Mouse (Mus musculus) midbrain, embryonic 12.5 days (tissue): ENCODE results near the gene Igsf21. TPM values are rescaled to one million over a fixed set of nuclear protein-coding genes. Genes with fewer than 3 reads are reported as not detected.
A peak's percentile ranks its signal among the peaks of the same experiment; 100 is the strongest.

Experiments used
- ATAC-seq: fragments of 200-750 bp; cut with Nextera tagmentation; 2 replicates; pipeline ENCODE4 v1.8.0; 2017; ENCODE audit warnings: low read depth, moderate TSS enrichment, moderate library complexity; ENCODE audit not compliant: low FRiP score
- H3K27ac ChIP-seq: fragments of 300-500 bp; sonication (generic); replicated peaks from 2 replicates; pipeline ENCODE4 v1.5.1; 2016; ENCODE audit warnings: mild to moderate bottlenecking
- H3K27me3 ChIP-seq: fragments of 300-500 bp; sonication (generic); 2 replicates; pipeline ENCODE4 v1.6.1; 2016; ENCODE audit warnings: mild to moderate bottlenecking
- H3K36me3 ChIP-seq: fragments of 300-500 bp; sonication (generic); 2 replicates; pipeline ENCODE4 v1.6.1; 2016
- H3K4me1 ChIP-seq: fragments of 300-500 bp; sonication (generic); 2 replicates; pipeline ENCODE4 v1.6.1; 2016
- H3K4me2 ChIP-seq: fragments of 300-500 bp; sonication (generic); replicated peaks from 2 replicates; pipeline ENCODE4 v1.6.1; 2016; ENCODE audit warnings: mild to moderate bottlenecking, moderate library complexity
- H3K4me3 ChIP-seq: fragments of 300-500 bp; sonication (generic); 2 replicates; pipeline ENCODE4 v1.5.1; 2016; ENCODE audit warnings: mild to moderate bottlenecking
- H3K9ac ChIP-seq: fragments of 300-500 bp; sonication (generic); replicated peaks from 2 replicates; pipeline ENCODE4 v1.6.1; 2016; ENCODE audit warnings: mild to moderate bottlenecking, moderate library complexity
- H3K9me3 ChIP-seq: fragments of 300-500 bp; sonication (generic); 2 replicates; pipeline ENCODE4 v1.6.1; 2016; ENCODE audit warnings: mild to moderate bottlenecking
- WGBS: fragments of 180-500 bp; shearing (Covaris S2); methylation state at CpG from one replicate; pipeline ENCODE4 v1.1.7; 2016; 5-methylcytosine and 5-hydroxymethylcytosine counted together
- polyA plus RNA-seq: library from polyadenylated mRNA; unstranded; fragments of >200 nt; fragmentation: Nextera tagmentation; extraction: Ambion mirVana; gene quantifications from 2 replicates; pipeline ENCODE4 v1.2.1, GENCODE M21; 2016

Igsf21 gene
- polyA plus RNA-seq, 1 experiment from 2014 or later, result 41.1 TPM

DNA sequence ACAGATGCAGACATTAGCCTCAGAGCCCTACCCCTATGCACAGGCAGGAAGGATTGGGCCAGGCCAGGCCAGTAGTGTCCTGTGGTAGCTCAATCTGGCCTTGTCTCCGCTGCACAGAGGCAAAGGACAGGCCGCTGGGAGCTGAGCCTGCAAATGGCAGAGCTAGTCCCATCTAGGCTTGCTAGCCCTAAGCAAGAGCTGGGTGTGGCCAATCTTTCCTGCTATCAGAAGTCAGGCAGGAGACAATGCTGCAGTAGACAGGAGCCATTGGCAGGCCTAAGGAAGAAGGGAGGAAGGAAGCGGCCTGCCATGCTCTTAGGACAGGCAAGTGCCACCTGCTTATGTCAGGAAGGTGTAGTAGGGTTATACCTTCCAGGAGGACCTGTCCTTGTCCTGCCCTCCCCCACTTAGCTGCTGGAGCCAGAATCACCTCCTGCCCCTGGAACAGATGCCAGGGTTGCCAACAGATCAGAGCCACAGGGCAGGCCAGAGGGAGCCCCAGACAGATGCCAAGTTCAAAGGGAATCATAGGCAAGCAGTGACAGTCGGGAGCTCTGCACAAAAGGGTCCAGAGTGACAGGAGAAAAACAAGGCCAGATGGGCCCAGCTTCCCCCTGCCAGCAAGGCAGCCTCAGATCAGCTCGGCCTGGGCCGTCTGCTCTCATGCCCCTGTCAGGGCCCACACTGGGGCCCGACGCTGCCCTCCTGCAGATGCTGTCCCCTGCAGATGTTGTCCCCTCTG lies 59.0 kb downstream of the Igsf21 start:
- H3K27ac ChIP-seq, result peak overlapping the region; percentile 64
- peak; percentile 54 for ATAC-seq
- H3K4me3 ChIP-seq, result no peak overlapping the region
- no peaks in the 10 kb centered on the region for H3K9me3 ChIP-seq
- no peaks in the 10 kb centered on the region for H3K36me3 ChIP-seq
- no peaks in the 10 kb centered on the region; the same call in 1 of the 2 replicates for H3K27me3 ChIP-seq
- peaks cover 24% of the 10 kb centered on the region for H3K4me1 ChIP-seq
- 62% methylated on average over 8 of the region's 8 CpGs for WGBS
- no peak overlapping the region for H3K4me2 ChIP-seq
- no peak overlapping the region; the same call in 1 of the 2 replicates for H3K9ac ChIP-seq

DNA sequence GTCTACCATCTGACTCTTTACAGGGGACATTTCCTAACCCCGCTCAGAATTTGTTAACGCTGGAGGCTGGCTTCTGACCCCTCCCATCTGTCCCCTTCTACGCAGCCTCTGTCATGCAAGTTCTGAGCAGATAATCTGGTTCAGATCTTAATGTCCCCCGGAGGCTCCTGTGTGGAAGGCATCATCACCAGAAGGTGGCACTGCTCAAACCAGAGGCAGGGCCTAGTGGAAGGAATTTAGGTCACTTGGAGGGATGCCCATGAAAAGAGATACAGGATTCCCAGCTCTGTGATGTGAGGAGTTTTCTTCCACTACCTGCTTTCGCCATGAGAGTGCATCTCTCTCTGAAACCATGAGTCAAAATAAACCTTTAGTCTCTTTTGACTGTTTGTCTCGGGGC lies 67.0 kb downstream of the Igsf21 start:
- 0 out of 2 replicates have a peak, but pooled peaks cover 3% of the 10 kb centered on the region for H3K4me1 ChIP-seq
- H3K27ac ChIP-seq, result no peak overlapping the region
- 53% methylated on average over 6 of the region's 6 CpGs for WGBS
- no peak overlapping the region for H3K4me2 ChIP-seq
- no peak for ATAC-seq
- no peaks in the 10 kb centered on the region for H3K9me3 ChIP-seq
- no peak overlapping the region for H3K4me3 ChIP-seq
- no peak overlapping the region for H3K9ac ChIP-seq
- no peaks in the 10 kb centered on the region; the same call in 1 of the 2 replicates for H3K27me3 ChIP-seq
- H3K36me3 ChIP-seq, result no peaks in the 10 kb centered on the region

DNA sequence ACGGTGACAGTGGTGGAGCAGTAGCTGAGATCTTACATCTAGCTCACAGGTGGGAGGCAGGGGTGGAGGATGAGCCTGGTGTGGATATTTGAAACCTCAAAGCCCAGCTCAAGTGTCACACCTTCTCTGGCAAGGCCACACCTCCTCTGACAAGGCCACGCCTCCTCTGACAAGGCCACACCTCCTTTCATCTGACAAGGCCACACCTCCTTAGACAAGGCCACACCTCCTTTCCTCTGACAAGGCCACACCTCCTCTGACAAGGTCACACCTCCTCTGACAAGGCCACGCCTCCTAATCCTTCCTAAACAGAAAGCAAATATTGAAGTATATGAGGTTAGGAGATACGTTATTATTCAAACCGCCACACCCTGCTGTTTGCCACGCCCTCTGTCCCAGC lies 69.5 kb downstream of the Igsf21 start:
- no peak overlapping the region for H3K27ac ChIP-seq
- H3K27me3 ChIP-seq, result no peaks in the 10 kb centered on the region
- H3K36me3 ChIP-seq, result no peaks in the 10 kb centered on the region
- H3K4me2 ChIP-seq, result no peak overlapping the region
- ATAC-seq, result no peak
- peaks cover 23% of the 10 kb centered on the region for H3K4me1 ChIP-seq
- H3K9ac ChIP-seq, result no peak overlapping the region
- H3K9me3 ChIP-seq, result no peaks in the 10 kb centered on the region
- WGBS, result 91% methylated on average over 6 of the region's 6 CpGs
- H3K4me3 ChIP-seq, result no peak overlapping the region

DNA sequence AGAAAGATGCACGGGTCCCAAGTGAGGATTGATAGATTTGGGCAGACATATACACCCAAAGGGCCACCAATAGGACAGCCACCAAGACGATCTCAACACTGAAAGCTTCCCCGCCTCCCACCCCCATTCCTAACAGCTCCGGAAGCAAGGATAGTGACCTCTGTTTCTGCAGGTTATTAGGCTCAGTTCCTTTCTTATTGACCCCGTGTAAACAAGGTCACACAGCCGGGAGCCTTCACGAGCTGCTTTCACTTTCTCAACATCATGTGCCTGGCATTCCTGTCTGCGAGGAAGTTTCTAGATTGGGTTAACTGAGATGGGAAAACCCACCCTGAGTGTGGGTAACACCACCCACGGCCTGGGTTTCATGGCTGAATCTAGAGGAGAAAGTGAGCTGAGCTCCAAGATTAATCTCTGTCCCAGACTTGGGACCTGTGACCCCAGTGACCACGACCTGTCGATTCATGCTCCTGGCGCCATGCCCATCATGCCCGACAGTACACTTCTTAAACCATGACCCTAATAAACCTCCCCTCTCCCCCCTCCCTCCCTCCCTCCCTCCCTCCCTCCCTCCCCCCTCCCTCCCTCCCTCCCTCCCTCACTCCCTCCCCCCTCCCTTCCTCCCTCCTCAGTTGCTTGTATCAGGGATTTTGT lies 72.7 kb downstream of the Igsf21 start:
- Histone ChIP-seq H3K4me3 (no peak overlapping the region), H3K9ac (no peak overlapping the region), H3K27me3 (peaks cover 8% of the 10 kb centered on the region), H3K27ac (0 out of 2 replicates have a peak overlapping the region, but pooled peaks have one; percentile 15), H3K36me3 (no peaks in the 10 kb centered on the region), H3K4me1 (peaks cover 21% of the 10 kb centered on the region), H3K9me3 (no peaks in the 10 kb centered on the region), H3K4me2 (no peak overlapping the region)
- WGBS, result 60% methylated on average over 13 of the region's 13 CpGs
- ATAC-seq, result no peak

DNA sequence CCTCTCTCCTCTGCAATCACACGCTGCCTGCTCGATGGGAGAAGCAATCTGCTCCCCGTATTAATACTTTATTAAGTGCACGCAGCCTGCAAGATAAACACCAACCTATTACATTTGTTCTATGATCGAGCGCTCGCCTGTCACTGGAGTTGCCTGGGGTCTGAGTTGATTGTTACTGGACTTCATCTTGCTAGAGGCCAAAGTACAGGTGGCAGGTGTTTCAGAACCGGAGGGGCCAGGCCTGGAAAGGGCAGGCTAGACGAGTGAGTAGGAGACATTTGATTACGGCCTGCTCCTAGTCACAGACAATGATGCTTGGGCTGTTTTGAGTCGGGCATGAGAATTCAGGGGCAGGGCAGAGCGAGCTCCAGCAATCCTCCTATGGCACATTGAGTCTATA lies 73.5 kb downstream of the Igsf21 start:
- Histone ChIP-seq H3K4me3 (no peak overlapping the region), H3K36me3 (no peaks in the 10 kb centered on the region), H3K27ac (0 out of 2 replicates have a peak overlapping the region, but pooled peaks have one; percentile 15), H3K4me1 (peaks cover 24% of the 10 kb centered on the region), H3K4me2 (no peak overlapping the region), H3K27me3 (peaks cover 8% of the 10 kb centered on the region), H3K9ac (no peak overlapping the region), H3K9me3 (no peaks in the 10 kb centered on the region)
- WGBS, result 68% methylated on average over 12 of the region's 12 CpGs
- no peak for ATAC-seq

DNA sequence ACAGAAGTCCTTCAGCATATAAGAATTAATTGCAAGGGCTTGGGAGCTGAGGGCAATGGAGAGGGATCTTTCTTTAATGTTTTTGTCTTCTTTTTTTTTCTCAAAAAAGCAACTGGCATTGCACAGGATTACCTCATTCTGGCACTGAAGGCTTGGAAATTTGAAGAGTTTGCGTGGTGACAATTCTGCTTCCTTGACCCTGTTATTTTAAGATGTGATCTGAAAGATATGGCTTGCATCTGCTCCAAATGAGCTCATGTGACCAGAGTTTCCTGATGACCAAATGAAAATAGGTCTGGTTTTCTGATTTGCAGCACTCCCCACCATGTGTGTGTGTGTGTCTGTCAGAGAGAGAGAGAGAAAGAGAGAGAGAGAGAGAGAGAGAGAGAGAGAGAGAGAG lies 74.7 kb downstream of the Igsf21 start:
- H3K36me3 ChIP-seq, result no peaks in the 10 kb centered on the region
- no peaks in the 10 kb centered on the region for H3K9me3 ChIP-seq
- 78% methylated on average over 1 of the region's 1 CpGs for WGBS
- no peak overlapping the region for H3K27ac ChIP-seq
- ATAC-seq, result no peak
- peaks cover 8% of the 10 kb centered on the region for H3K27me3 ChIP-seq
- no peak overlapping the region for H3K9ac ChIP-seq
- H3K4me3 ChIP-seq, result no peak overlapping the region
- peaks cover 26% of the 10 kb centered on the region for H3K4me1 ChIP-seq
- no peak overlapping the region for H3K4me2 ChIP-seq

DNA sequence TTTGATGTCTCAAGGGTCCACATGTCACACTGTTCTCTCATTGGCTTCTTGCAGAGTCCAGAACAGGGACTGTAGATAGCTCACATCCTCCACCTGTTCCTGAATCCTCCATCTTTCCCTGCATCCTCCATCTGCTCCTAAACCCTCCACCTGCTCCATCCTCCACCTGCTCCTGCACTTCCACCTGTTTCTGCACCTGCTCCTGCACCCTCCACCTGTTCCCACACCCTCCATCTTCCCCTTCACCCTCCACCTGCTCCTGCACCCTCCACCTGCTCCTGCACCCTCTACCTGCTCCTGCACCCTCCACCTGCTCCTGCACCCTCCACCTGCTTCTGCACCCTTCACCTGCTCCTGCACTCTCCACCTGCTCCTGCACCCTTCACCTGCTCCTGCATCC lies 75.4 kb downstream of the Igsf21 start:
- H3K27ac ChIP-seq, result no peak overlapping the region
- no peak overlapping the region for H3K4me3 ChIP-seq
- H3K27me3 ChIP-seq, result peaks cover 8% of the 10 kb centered on the region
- H3K36me3 ChIP-seq, result no peaks in the 10 kb centered on the region
- H3K9ac ChIP-seq, result no peak overlapping the region
- no peak overlapping the region for H3K4me2 ChIP-seq
- no peak for ATAC-seq
- H3K4me1 ChIP-seq, result peaks cover 26% of the 10 kb centered on the region
- H3K9me3 ChIP-seq, result no peaks in the 10 kb centered on the region

DNA sequence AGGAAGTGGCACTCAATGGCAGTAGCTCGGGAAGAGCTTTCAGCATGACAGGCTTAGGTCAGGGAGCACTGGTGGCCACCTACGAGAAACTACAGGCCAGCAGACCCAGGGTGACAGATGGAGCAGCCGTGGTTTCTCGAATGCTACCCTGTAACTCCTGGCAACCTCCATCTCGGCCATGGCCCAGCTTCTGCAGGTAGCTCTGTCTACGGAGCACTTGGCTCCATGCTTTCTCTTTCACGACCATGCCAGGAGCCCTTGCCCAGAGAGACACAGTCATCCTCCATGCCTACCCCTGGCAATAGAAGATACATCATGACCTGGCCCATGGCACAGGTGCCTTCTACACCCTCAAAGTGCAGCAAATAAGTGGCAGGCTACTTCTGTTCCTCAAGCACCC lies 80.7 kb downstream of the Igsf21 start:
- H3K9ac ChIP-seq, result no peak overlapping the region
- H3K4me1 ChIP-seq, result peaks cover 6% of the 10 kb centered on the region
- peaks cover 2% of the 10 kb centered on the region; the same call in 1 of the 2 replicates for H3K27me3 ChIP-seq
- H3K4me2 ChIP-seq, result no peak overlapping the region
- 87% methylated on average over 7 of the region's 7 CpGs for WGBS
- H3K4me3 ChIP-seq, result no peak overlapping the region
- no peak for ATAC-seq
- no peaks in the 10 kb centered on the region for H3K9me3 ChIP-seq
- no peaks in the 10 kb centered on the region for H3K36me3 ChIP-seq
- no peak overlapping the region for H3K27ac ChIP-seq

DNA sequence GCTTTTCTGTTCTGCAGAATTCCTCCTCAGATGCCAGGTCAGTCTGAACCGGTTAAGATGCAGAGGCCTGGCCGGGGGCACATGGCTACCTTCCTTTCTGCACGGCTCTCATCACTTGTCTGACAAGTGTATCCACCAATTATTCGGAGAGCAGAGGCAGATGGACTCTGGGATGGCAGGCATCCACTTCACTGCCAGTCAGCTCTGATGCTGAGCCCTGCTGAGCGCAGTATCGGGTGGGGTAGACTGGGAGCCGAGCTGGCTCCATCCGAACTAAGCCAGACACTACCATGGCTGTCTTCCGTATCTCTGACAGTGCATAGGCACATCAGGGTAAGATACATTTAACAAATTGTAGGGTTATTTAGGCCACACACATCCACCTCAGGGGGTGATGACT lies 81.9 kb downstream of the Igsf21 start:
- WGBS, result 86% methylated on average over 9 of the region's 9 CpGs
- Histone ChIP-seq H3K4me2 (no peak overlapping the region), H3K27me3 (no peaks in the 10 kb centered on the region), H3K36me3 (no peaks in the 10 kb centered on the region), H3K9ac (no peak overlapping the region), H3K27ac (no peak overlapping the region), H3K4me3 (no peak overlapping the region), H3K9me3 (no peaks in the 10 kb centered on the region), H3K4me1 (peaks cover 6% of the 10 kb centered on the region)
- ATAC-seq, result no peak

DNA sequence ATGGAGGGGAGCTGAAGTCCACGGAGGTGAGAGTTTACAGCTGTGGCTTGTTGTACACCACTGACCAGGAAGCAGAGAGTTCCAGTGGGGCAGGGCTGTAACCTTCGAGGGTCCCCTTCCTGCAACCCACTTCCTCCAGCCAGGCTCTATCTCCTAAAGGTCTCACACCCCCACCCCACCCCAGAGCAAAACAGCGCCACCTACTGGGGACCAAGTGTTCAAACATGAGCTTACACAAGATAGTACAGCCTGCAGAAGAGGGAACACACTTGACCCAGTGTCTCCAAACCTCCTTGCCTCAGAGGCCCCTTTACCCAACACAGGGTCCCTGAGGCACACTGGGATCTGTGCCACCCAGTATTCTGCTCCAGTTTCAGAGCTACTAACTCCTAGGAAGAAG lies 87.0 kb downstream of the Igsf21 start:
- no peak for ATAC-seq

DNA sequence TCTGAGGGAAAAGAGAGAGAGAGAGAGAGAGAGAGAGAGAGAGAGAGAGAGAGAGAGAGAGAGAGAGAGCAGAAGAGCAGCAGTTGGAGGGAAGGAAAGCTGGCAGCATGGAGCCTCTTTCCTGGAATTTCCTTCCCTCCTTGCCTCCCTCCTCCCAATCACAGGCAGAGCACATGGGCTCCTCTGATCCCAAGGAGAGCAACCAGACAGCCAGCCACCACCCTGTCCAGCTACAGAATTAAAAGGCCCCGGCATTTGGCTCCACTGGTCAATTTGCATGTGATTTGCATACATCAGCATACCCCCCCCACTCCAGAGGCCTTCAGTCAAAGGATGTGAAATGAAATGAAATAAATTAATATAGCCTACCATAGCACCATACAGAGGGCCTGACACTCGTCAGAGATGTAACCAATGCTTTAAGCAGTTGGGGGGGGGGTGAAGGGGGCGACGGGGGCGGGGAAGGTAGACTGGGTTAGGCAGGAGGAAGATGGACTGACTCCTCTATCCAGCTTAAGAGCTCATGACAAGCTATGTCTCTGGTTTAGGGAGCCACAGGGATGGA lies 91.6 kb downstream of the Igsf21 start:
- Histone ChIP-seq H3K9me3 (no peaks in the 10 kb centered on the region), H3K27ac (peak overlapping the region; percentile 75), H3K27me3 (no peaks in the 10 kb centered on the region), H3K4me3 (no peak overlapping the region), H3K9ac (0 out of 2 replicates have a peak overlapping the region, but pooled peaks have one; percentile 1), H3K36me3 (no peaks in the 10 kb centered on the region), H3K4me1 (peaks cover 22% of the 10 kb centered on the region), H3K4me2 (no peak overlapping the region)
- ATAC-seq, result 0 out of 2 replicates have a peak, but pooled peaks have one; percentile 27
- 42% methylated on average over 5 of the region's 5 CpGs for WGBS

More for the DNA sequence above, 87.0 kb downstream of the Igsf21 start:
- 46% methylated on average over 3 of the region's 3 CpGs for WGBS
- Histone ChIP-seq H3K4me2 (no peak overlapping the region), H3K9me3 (no peaks in the 10 kb centered on the region), H3K27ac (no peak overlapping the region), H3K27me3 (no peaks in the 10 kb centered on the region), H3K4me3 (no peak overlapping the region), H3K9ac (no peak overlapping the region), H3K4me1 (peaks cover 10% of the 10 kb centered on the region), H3K36me3 (no peaks in the 10 kb centered on the region)

DNA sequence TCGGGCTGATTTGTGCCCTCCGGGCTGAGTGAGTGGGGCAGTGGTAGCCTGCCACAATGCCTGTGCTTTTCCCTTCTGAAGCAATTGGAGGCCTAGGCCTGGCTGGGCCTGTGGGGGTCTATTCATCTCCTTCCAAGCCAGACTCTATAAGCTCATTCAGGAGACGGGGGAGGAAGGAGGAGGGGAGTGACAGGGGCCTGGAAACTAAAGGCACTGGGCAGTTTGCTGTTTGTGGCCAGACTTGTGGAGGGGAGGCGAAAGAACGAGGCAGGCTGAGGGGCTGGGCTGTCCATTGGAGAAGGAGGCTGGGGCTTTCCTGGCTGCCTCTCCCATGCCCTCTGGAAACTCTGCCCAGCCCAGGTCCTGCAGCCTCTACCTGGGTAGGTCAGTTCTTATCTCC lies 92.1 kb downstream of the Igsf21 start:
- no peaks in the 10 kb centered on the region for H3K36me3 ChIP-seq
- H3K4me3 ChIP-seq, result no peak overlapping the region
- ATAC-seq, result peak; percentile 76
- H3K4me2 ChIP-seq, result no peak overlapping the region
- H3K4me1 ChIP-seq, result peaks cover 22% of the 10 kb centered on the region
- H3K9me3 ChIP-seq, result no peaks in the 10 kb centered on the region
- H3K9ac ChIP-seq, result 0 out of 2 replicates have a peak overlapping the region, but pooled peaks have one; percentile 1
- peak overlapping the region; percentile 75 for H3K27ac ChIP-seq
- no peaks in the 10 kb centered on the region for H3K27me3 ChIP-seq
- 25% methylated on average over 5 of the region's 5 CpGs for WGBS
